Mouse (Mus musculus): Measurements from ENCODE around the gene Top2a. TPM values are rescaled to one million over a fixed set of nuclear protein-coding genes. Genes with fewer than 3 reads are reported as not detected.
A peak's percentile ranks its signal among the peaks of the same experiment; 100 is the strongest.

The Top2a gene
- total RNA-seq, 4 experiments from 2014 or later, result 3.1 to 8.3 (median 6.1) TPM

DNA sequence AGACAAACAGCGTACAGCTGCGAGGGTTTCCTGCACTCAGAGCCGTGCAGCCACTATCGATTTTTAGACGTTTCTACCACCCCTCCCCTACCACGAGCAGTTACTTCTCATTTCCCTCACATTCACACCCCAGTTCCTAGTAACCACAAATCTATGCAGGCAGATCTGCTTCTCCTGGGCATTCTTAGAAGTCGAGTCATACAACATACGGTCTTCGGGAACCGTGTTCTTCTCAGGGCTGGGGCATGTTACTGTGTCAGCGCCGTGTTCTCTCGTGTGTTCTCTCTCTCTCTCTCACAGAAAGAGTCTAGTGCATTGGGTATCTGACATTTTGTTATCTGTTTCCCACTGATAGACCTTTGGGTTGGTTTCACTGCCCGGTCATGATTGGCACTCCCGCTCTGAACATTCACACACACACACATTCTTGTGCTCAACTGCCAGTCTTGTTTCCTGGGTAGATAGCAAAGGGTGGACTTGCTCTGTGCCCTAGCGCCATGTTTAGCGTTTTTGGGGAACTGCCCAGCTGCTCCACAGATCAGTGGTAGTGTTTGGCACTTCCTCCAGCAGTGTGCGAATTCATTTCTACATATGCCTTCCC is 75.9 kb downstream of the Top2a start:
- DNase-seq, result no peak

DNA sequence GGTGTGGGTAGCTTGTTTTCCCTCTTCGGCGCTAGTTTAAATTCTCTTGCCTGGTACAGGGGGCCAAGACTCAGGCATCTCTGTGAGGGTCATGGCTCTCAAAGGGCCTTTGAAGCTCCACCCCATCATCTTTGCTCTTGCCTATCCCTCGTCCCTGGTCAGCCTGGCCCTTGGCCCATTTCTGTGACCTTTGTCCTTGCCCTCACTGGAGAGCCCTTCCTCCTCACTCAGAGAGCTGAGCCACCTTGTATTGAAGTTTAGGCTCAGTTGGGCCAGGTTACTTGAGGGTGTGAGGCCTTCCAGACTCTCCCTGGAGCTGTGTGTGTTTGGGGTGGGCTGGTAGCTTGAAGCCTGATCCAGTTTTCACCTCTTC is 78.4 kb downstream of the Top2a start:
- DNase-seq, result peak; percentile 90

DNA sequence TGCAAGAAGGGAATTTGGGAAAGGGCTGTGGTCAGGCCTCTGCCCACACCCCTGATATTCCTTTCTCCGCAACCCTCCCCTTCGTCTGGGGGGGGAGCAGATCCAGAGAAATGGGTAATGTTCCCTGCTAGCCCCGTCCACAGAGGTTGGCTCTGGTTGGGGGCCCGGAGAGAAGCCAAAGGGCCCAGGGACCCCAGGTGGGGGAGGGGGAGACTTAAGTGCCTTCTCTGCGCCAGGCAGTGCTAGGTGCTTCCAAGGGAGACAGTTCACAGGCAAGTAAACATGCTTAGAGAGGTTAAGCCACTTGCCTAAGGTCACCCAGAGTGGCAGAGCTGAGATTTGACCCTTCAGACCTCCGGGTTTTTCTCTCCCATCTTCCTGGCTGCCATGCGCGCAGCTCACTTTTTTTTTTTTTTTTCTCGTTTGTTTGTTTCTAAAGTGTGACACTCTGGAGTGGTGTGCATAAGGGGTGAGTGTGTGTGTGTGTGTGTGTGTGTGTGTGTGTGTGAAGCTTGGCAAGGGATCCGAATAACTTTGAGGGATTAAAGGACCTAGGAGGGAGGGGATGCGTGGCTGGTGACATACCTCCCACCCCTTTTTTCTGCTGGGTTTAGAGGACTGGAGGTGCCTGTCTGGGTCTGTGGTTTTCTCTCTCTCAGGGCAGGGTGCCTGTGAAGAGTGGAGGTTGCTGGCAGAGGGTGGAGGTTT is 78.9 kb downstream of the Top2a start:
- no peak for DNase-seq

DNA sequence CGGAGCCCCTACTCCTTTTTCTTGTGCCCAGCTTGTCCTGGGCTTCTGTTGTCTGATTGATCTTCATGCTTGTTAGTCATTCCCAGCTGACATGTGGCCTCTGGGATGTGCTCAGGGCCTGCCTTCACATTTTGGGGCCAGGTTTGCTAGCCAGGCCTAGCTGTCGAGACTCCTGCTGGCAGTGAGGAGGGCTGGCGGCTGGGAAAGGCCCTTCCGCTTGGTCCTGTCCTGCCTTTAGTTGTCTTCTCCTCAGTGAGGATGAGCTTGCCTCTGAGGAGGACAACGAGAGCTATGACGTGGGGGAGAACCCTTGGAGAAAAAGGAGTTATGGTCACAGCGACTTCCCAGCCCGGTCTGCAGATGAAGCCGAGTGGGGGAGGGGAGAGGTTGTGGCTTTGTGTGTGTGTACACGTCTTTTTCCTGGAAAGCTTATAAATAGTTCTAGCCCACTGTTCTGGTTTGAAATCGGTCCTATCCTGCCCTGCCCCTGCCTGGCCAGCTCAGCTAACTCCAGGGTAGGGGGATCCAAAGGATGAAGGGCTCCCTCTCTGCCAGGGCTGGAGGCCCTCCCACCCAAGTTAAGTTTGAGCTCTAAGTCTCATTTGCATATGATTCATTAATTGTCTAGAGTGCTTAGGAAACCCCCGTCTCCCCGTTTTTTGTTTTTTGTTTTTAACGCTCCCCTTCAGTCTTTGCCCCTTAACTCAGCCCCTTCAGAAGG is 80.1 kb downstream of the Top2a start:
- DNase-seq, result no peak

Other genes starting within 250 kb of the Top2a start
- gene Nr1d1, start 248.9 kb downstream of the Top2a start, total RNA-seq (2022), result 100 to 1,000 TPM; 140 to 286 (median 201) TPM
- gene Msl1, start 228.7 kb downstream of the Top2a start, total RNA-seq (2022), result 10 to 100 TPM; 93.5 to 98.5 (median 93.7) TPM
- gene Casc3, start 219.3 kb downstream of the Top2a start, total RNA-seq (2022), result 10 to 100 TPM; 34.3 to 47.2 (median 41.6) TPM
- gene Rapgefl1, start 187.4 kb downstream of the Top2a start, total RNA-seq (2022), result 1 to 10 TPM in 2 of 4 experiments, under 1 TPM in 2; 0.55 to 1.8 (median 1.0) TPM
- gene Wipf2, start 160.6 kb downstream of the Top2a start, total RNA-seq (2022), result 10 to 100 TPM; 20.4 to 26.7 (median 23.5) TPM
- gene Cdc6, start 116.4 kb downstream of the Top2a start, total RNA-seq (2022), result under 1 TPM; 0.20 to 0.95 (median 0.72) TPM
- gene Rara, start 96.4 kb downstream of the Top2a start, total RNA-seq (2022), result 10 to 100 TPM; 21.3 to 36.8 (median 30.8) TPM
- gene Gjd3, start 41.2 kb downstream of the Top2a start, total RNA-seq (2022), result not detected
- gene Igfbp4, start 17.1 kb upstream of the Top2a start, total RNA-seq (2022), result 100 to 1,000 TPM in 2 of 4 experiments, 10 to 100 TPM in 2; 84.1 to 133 (median 104) TPM
- gene Tns4, start 65.1 kb upstream of the Top2a start, total RNA-seq (2022), result 1 to 10 TPM in 1 of 4 experiments, under 1 TPM in 3; 0.28 to 1.3 (median 0.31) TPM
- gene Ccr7, start 130.9 kb upstream of the Top2a start, total RNA-seq (2022), result under 1 TPM; 0.12 to 0.24 (median 0.16) TPM
- 10 to 100 TPM; 48.9 to 69.5 (median 57.2) TPM for gene Smarce1, start 206.8 kb upstream of the Top2a start, total RNA-seq (2022)
- 1 to 10 TPM; 1.6 to 3.5 (median 2.2) TPM for gene Krt222, start 219.9 kb upstream of the Top2a start, total RNA-seq (2022)

Measured in adrenal gland, adult 8-10 months (tissue).